In the genomic region with DNA sequence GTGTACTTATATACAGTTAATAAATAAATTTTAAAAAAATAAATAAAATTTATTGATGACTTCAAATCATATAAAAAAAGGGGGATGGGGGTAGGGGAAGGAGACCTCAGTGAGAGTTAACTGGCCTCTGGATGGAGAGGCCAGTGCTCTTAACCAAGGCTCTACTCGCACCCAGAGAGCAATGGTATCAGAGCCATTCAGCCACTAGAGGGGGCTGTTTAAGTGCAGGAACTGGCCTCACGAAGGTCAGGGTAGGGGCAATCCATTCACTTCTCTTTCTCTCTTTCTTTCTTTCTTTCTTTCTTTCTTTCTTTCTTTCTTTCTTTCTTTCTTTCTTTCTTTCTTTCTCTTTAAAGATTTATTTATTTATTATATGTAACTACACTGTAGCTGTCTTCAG, we compare ENCODE assay signal across 8 mouse cellular contexts. TPM values are rescaled to one million over a fixed set of nuclear protein-coding genes. Genes with fewer than 3 reads are reported as not detected.
DNase-seq lines count a peak whose midpoint lies in the region; ATAC-seq and TF ChIP-seq lines count a peak whose summit lies in the region.
"Had no signal": no experiment of that assay in that cellular context is flagged by ENCODE, and none has a peak within 500 bp of the region (broad histone marks: within the 10 kb centered on the region; RNA-seq: fewer than 3 reads in every experiment).

No protein-coding gene starts in this region.

- H3K4me3 ChIP-seq in cortical plate, adult 2 months (ENCODE audit: insufficient read depth, low read length) = no peak overlapping the region
- H3K4me3 ChIP-seq in lung, embryonic 14.5 days (ENCODE audit: low read depth, low read length) = no peak overlapping the region
- H3K4me3 ChIP-seq: neural tube, embryonic 12.5 days had no signal

- peak; percentile 50 for DNase-seq in layer of hippocampus, adult 11-12 months (ENCODE audit: low spot score)
- no peak for DNase-seq in layer of hippocampus, adult 9-11 months
- DNase-seq in NIH3T3 (ENCODE audit: low read depth) = peak; percentile 68
- DNase-seq in lung, embryonic 14.5 days = peak; percentile 65
- peak; percentile 60 for DNase-seq in thymus, postnatal 25 days
- no peak for DNase-seq in right cerebral cortex, postnatal 14 days

- H3K4me1 ChIP-seq in cortical plate, adult 2 months (ENCODE audit: control insufficient read depth, insufficient read depth, low read length) = no peaks in the 10 kb centered on the region
- peaks cover 6% of the 10 kb centered on the region; the same call in 1 of the 2 replicates for H3K4me1 ChIP-seq in lung, embryonic 14.5 days (ENCODE audit: insufficient read depth)

- H3K9ac ChIP-seq in lung, embryonic 14.5 days = no peak overlapping the region
- H3K9ac ChIP-seq: neural tube, embryonic 12.5 days had no signal

- H3K36me3 ChIP-seq in lung, embryonic 14.5 days (ENCODE audit: insufficient read depth) = peaks cover 23% of the 10 kb centered on the region

- no peaks in the 10 kb centered on the region for H3K27me3 ChIP-seq in lung, embryonic 14.5 days (ENCODE audit: insufficient read depth, low read length)
- H3K27me3 ChIP-seq: neural tube, embryonic 12.5 days had no signal

- no peak for ATAC-seq in lung, embryonic 14.5 days (ENCODE audit: insufficient read depth)

- no peak overlapping the region for H3K4me2 ChIP-seq in lung, embryonic 14.5 days
- H3K4me2 ChIP-seq: neural tube, embryonic 12.5 days had no signal

- 47% methylated on average over 2 of the region's 2 CpGs for WGBS in lung, embryonic 14.5 days

- TF ChIP-seq CTCF in cortical plate, adult 2 months (IDR thresholded peaks at IDR 0.05; ENCODE audit: extremely low read depth, insufficient read depth, low read length) = peak; percentile 54; the same call in 1 of the 2 replicates
- TF ChIP-seq CTCF in lung, embryonic 14.5 days (IDR thresholded peaks at IDR 0.05; ENCODE audit: low read depth) = peak; percentile 58

- no peaks in the 10 kb centered on the region for H3K9me3 ChIP-seq in lung, embryonic 14.5 days (ENCODE audit: low read depth, low read length)
- H3K9me3 ChIP-seq: neural tube, embryonic 12.5 days had no signal

- TF ChIP-seq POLR2A in cortical plate, adult 2 months (IDR thresholded peaks at IDR 0.05; ENCODE audit: extremely low read depth, insufficient read depth, low read length) = no peak

- H3K27ac ChIP-seq in cortical plate, adult 2 months (ENCODE audit: insufficient read depth, low read length) = no peak overlapping the region
- H3K27ac ChIP-seq in lung, embryonic 14.5 days (ENCODE audit: low read depth) = no peak overlapping the region
- H3K27ac ChIP-seq: neural tube, embryonic 12.5 days had no signal

RNA-seq across cellular contexts. Expression of a gene that starts 4.7 kb away (rescaled TPM):
- 0.83 and 0.86 TPM in 2 replicates for polyA plus RNA-seq in cortical plate, adult 2 months (2012; rRNA removed)
- 5.0 and 5.9 TPM in 2 replicates for polyA plus RNA-seq in lung, embryonic 14.5 days (2014; fragmentation: Nextera tagmentation; extraction: Ambion mirVana)

RNA-seq across cellular contexts. Expression of a gene that starts 4.8 kb away (rescaled TPM):
- 84.4 and 91.5 TPM in 2 replicates for polyA plus RNA-seq in cortical plate, adult 2 months (2012; rRNA removed)
- polyA plus RNA-seq in lung, embryonic 14.5 days (2014; fragmentation: Nextera tagmentation; extraction: Ambion mirVana) = 47.8 and 54.4 TPM in 2 replicates

RNA-seq across cellular contexts. Expression of a gene that starts 6.5 kb away (rescaled TPM):
- 90.9 and 97.3 TPM in 2 replicates for polyA plus RNA-seq in cortical plate, adult 2 months (2012; rRNA removed)
- polyA plus RNA-seq in lung, embryonic 14.5 days (2014; fragmentation: Nextera tagmentation; extraction: Ambion mirVana) = 124 and 129 TPM in 2 replicates

RNA-seq across cellular contexts. Expression of a gene that starts 33.1 kb away (rescaled TPM):
- polyA plus RNA-seq in cortical plate, adult 2 months (2012; rRNA removed) = 15.3 and 15.6 TPM in 2 replicates
- polyA plus RNA-seq in lung, embryonic 14.5 days (2014; fragmentation: Nextera tagmentation; extraction: Ambion mirVana) = 4.5 and 4.9 TPM in 2 replicates

RNA-seq across cellular contexts. Expression of a gene that starts 34.4 kb away (rescaled TPM):
- polyA plus RNA-seq in cortical plate, adult 2 months (2012; rRNA removed) = 151 and 165 TPM in 2 replicates
- 594 and 602 TPM in 2 replicates for polyA plus RNA-seq in lung, embryonic 14.5 days (2014; fragmentation: Nextera tagmentation; extraction: Ambion mirVana)

Comparison
In these comparisons a context has a peak if more than half of its experiments do, and no peak if none do; other contexts are left out.
1. DNase-seq: peak in layer of hippocampus, adult 11-12 months (single experiment), NIH3T3 (single experiment), lung, embryonic 14.5 days (single experiment) and thymus, postnatal 25 days (single experiment); none in layer of hippocampus, adult 9-11 months (single experiment) and right cerebral cortex, postnatal 14 days (single experiment).